Mouse (Mus musculus): ENCODE data around the gene Pln.

DNA sequence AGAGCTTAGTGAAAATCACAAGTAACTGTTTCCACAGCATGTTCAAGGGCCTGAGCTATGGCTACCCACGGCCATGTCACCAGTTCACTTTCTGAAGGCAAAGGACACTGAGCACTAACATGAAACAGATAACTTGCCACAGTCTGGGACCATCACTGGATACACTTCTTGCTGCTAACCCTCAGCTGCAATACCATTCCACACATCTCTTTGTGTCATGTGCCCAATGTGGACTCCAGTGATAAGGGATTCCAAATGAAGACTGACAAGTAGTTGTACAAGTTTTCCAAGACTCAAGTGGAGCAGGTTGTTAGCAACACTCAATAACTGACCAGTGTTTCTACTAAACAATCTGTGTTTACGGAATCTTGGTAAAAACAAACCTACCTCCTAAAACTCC is 2.2 kb upstream of the Pln start:
- TF ChIP-seq CTCF (IDR thresholded peaks at IDR 0.05; ENCODE audit: insufficient read depth, low read length): no peak
- TF ChIP-seq POLR2A (IDR thresholded peaks at IDR 0.05; ENCODE audit: borderline replicate concordance, extremely low read depth, low read depth, low read length): no peak
